Mouse (Mus musculus) megakaryocyte, embryonic 14.5 days (primary cell): ENCODE data around the gene Cep135.

Source experiments
- FLI1 ChIP-seq: IDR thresholded peaks from 2 replicates; pipeline ENCODE4 v1.6.1; 2012; ENCODE audit warnings: low read length, inconsistent platforms, mixed read lengths
- GATA1 ChIP-seq: IDR thresholded peaks from 3 replicates; pipeline ENCODE4 v1.6.1; 2012; ENCODE audit warnings: mixed read lengths, low read length, inconsistent platforms, borderline replicate concordance

DNA sequence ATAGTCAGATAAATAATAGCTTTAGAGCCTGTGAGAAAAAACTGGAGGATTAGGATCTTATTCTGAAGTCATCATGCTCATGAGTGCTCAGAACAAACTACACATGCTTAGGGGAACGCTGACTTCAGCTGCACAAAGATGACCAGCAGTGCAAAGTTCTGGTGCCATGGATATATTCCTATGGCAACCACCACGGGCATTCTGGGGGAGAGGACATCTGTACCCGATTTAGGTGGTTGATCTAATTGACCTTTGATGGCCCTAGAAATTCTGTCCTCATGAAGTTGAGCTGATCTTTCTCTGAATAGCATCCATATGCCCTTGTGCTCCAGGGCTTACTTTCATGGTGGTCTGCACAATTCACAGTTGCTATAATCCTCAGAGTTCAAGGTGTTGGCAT is 11.5 kb upstream of the Cep135 start:
- TF ChIP-seq GATA1 = no peak
- no peak for TF ChIP-seq FLI1
